In the genomic region with DNA sequence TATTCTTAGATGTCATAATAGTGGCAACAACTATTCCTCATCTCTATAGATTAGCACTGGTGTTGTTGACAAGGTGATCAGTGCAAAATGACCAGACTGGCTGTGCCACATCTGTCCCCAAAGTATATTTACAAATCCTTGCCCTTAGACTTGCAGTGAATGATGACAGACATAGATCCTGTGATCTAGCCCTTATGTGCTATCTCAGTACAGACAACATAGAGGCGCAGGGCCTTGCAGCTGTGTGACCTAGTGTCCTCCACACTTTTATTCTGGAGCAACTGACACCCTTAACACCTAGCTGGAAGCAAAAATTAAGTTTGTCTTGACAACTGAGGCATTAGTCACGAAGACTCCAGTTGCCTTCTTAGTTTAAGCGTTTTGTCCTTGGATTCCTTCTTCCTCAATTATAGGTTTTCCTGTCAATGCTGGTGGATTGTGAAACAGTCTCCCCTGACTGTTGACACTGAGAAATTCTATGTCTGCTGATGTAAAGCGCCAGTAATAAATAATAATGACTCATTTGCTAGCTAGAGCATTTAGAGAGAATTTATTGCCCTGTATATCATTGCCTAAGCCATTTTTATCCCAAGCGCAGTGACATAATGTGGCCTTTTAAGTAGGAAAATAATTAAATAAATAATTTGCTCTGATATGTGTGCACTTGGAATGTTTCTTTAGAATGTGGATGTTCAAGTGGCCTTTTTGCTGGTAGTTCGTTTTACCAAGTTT, we compare ENCODE assay signal across 24 mouse cellular contexts.
DNase-seq lines count a peak whose midpoint lies in the region; ATAC-seq and TF ChIP-seq lines count a peak whose summit lies in the region.
"Had no signal": no experiment of that assay in that cellular context is flagged by ENCODE, and none has a peak within 500 bp of the region (broad histone marks: within the 10 kb centered on the region; RNA-seq: fewer than 3 reads in every experiment).

No protein-coding gene starts in this region.

- H3K4me1 ChIP-seq in neural tube, embryonic 13.5 days (replicated peaks) = peaks cover 21% of the 10 kb centered on the region
- H3K4me1 ChIP-seq in intestine, embryonic 16.5 days (ENCODE audit: control insufficient read depth, insufficient read depth, low read length) = no peaks in the 10 kb centered on the region
- no peaks in the 10 kb centered on the region for H3K4me1 ChIP-seq in olfactory bulb, adult 2 months (ENCODE audit: control insufficient read depth, insufficient read depth, low read length)

- no peak overlapping the region for H3K4me2 ChIP-seq in neural tube, embryonic 13.5 days
- no peak overlapping the region for H3K4me2 ChIP-seq in intestine, embryonic 16.5 days (ENCODE audit: low read depth, low read length)
- H3K4me2 ChIP-seq: heart, embryonic 13.5 days; hindbrain, embryonic 14.5 days had no signal

- peak overlapping the region; percentile 46 for H3K27ac ChIP-seq in neural tube, embryonic 13.5 days (replicated peaks)
- H3K27ac ChIP-seq in intestine, embryonic 16.5 days (ENCODE audit: low read length) = no peak overlapping the region
- peak overlapping the region; percentile 41 for H3K27ac ChIP-seq in olfactory bulb, adult 2 months (ENCODE audit: insufficient read depth, low read depth, low read length)
- H3K27ac ChIP-seq: heart, embryonic 13.5 days; hindbrain, embryonic 14.5 days; hindbrain, postnatal 0 days had no signal

- ATAC-seq in neural tube, embryonic 13.5 days (ENCODE audit: low read depth) = no peak
- ATAC-seq in intestine, embryonic 16.5 days = peak; percentile 83
- ATAC-seq: activated CD4-positive, CD25-positive, alpha-beta regulatory T cell, adult 4 months; CD4-positive, CD25-positive, alpha-beta regulatory T cell, adult 4 months; forebrain, embryonic 14.5 days; hindbrain, postnatal 0 days had no signal

- H3K27me3 ChIP-seq in neural tube, embryonic 13.5 days = no peaks in the 10 kb centered on the region
- H3K27me3 ChIP-seq in intestine, embryonic 16.5 days (replicated peaks; ENCODE audit: control insufficient read depth, insufficient read depth, low read length) = no peaks in the 10 kb centered on the region
- H3K27me3 ChIP-seq: heart, embryonic 13.5 days had no signal

- no peak for TF ChIP-seq CTCF in olfactory bulb, adult 2 months (IDR thresholded peaks at IDR 0.05; ENCODE audit: insufficient read depth, low read depth, low read length)

- H3K4me3 ChIP-seq in neural tube, embryonic 13.5 days = no peak overlapping the region
- no peak overlapping the region for H3K4me3 ChIP-seq in intestine, embryonic 16.5 days (ENCODE audit: low read length)
- no peak overlapping the region for H3K4me3 ChIP-seq in olfactory bulb, adult 2 months (ENCODE audit: insufficient read depth, low read depth, low read length)
- H3K4me3 ChIP-seq: heart, embryonic 13.5 days had no signal

- no peak for TF ChIP-seq POLR2A in olfactory bulb, adult 2 months (IDR thresholded peaks at IDR 0.05; ENCODE audit: insufficient read depth, low read depth, low read length)

- no peak for DNase-seq in neural tube, embryonic 10.5 days (ENCODE audit: extremely low spot score, low spot score)
- DNase-seq in NIH3T3 (ENCODE audit: low read depth) = peak; percentile 57
- no peak for DNase-seq in ovary, postnatal 14 days (ENCODE audit: low spot score)
- no peak for DNase-seq in B cell, adult 2 months
- DNase-seq in retina, embryonic 14.5 days (ENCODE audit: low spot score) = no peak
- DNase-seq: adrenal gland, adult 8-10 months; adrenal gland, postnatal 25 days; cerebellum, adult 11-12 months; cerebellum, adult 8-10 months; cerebellum, postnatal 10 days; cerebellum, postnatal 36 days; gastrocnemius, postnatal 25 days; heart, adult 18-20 months; heart, postnatal 14 days; heart, postnatal 4 days had no signal

- WGBS in neural tube, embryonic 13.5 days = 69% methylated on average over 6 of the region's 6 CpGs
- 57% methylated on average over 6 of the region's 6 CpGs for WGBS in intestine, embryonic 16.5 days
- WGBS in olfactory bulb, adult 2 months = 63% methylated on average over 6 of the region's 6 CpGs

- no peaks in the 10 kb centered on the region for H3K36me3 ChIP-seq in neural tube, embryonic 13.5 days
- no peaks in the 10 kb centered on the region for H3K36me3 ChIP-seq in intestine, embryonic 16.5 days (ENCODE audit: control insufficient read depth, insufficient read depth, low read length)
- H3K36me3 ChIP-seq: heart, embryonic 13.5 days had no signal

- no peak overlapping the region for H3K9ac ChIP-seq in neural tube, embryonic 13.5 days
- no peak overlapping the region for H3K9ac ChIP-seq in intestine, embryonic 16.5 days (ENCODE audit: low read depth, low read length)
- H3K9ac ChIP-seq: heart, embryonic 13.5 days; hindbrain, embryonic 14.5 days had no signal

- H3K9me3 ChIP-seq in neural tube, embryonic 13.5 days = no peaks in the 10 kb centered on the region
- no peaks in the 10 kb centered on the region for H3K9me3 ChIP-seq in intestine, embryonic 16.5 days (ENCODE audit: control insufficient read depth, low read length)
- H3K9me3 ChIP-seq: heart, embryonic 13.5 days had no signal
